Mouse (Mus musculus) fibroblast of lung, adult 2 months (primary cell): Measurements from ENCODE around the gene Tubgcp6.

ENCODE experiments used
- DNase-seq: peaks from one replicate; pipeline ENCODE4 v3.0.0-alpha.2; 2011; ENCODE audit warnings: low read depth

The Tubgcp6 gene

DNA sequence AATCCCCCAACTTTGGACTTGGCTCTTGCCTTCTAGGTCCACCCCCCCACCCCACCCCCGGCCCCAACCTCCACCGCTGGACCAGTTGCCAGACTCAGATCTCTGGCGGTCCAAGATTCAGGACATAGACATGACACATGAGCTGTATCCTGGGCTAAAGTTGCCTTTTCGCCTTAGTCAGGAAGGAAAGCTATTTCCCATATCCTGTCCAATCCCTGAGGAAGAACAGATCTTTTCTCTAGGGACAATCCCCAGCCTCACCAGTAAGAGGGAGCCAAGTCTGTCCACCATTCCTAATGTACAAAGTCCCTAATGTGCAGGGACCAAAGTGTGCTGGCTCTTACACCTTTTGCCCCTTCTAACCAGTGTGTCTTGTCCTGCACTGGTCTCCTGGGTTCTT lies 19.0 kb upstream of the Tubgcp6 start:
- DNase-seq, result no peak

DNA sequence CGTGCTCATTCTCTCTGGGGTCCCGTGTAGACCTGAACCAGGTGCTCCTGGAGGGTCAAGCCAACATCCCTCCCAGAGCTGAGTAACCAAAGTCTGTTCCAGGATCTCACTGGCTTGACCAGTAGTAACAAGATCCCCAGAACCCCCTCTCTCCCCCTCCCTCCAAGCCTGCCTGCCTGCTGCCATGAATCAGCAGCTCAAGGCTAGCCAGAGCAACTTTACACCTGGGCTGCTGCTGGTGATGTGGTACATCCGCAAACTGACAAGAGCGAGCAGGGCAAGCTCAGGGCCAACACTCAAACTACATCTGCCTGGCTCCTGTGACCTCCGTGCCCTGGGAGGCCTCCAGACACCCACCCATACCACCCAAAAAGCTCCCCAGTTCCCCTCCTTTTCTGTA lies 18.5 kb upstream of the Tubgcp6 start:
- no peak for DNase-seq

DNA sequence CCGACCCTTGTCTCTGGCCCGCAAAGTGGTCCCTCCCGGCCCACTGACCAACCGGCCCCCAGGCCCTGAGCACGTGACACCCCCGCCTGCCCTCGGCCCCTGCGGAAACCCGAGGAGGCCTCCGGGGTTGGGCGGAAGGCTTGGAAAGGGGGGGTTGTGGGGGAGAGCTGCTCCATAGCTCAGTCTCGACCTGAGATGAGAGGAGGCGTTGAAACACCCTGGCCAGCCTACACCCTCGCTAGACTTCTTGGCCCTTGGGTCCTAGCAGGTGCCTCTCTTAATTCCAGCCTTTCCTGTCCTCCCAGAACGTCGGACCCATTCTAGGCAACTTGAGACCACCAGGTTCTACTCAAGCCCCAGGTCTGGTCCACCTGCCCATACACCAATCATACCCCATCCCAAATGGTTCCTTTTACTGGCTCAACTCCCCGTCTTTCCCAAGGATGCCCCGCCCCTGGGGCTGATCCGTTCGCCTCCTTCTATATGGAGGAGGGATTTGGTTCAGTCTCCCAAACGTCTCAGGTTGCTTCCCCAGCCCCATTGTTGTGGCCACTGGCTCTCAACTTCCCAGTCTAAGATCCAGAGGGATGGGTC lies 17.8 kb upstream of the Tubgcp6 start, which contains the start of gene Mapk12:
Gene Mapk12, minus strand, starts transcription at position 45 of the 594 bp plus-strand sequence.
- DNase-seq, result no peak

DNA sequence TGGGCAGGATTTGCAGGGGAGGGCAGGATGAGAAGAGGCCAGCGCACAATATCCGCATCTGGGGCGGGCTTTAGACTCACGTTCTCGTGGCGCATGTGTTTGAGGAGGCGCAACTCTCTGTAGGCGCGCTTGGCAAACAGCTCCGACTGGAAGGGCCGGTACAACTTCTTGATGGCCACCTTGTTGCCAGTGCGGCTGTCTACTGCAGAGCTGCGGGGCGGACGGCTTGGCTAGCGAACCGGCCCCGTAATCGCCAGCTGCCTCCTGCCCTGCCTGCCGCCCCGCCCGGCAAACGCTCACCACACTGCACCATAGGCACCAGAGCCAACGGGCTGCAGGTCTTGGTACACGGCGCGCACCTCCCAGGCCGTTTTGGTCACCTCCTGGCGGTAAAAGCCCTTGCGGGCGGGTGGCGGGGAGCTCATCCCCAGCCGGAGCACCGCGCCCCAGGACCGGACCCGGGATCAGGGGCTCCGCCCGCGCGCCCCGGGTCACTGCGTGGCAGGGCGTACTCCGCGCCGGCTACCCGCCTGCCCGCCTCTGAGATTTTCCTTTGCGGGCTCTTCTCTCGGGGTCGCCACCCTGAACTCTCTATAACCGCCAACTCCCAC lies 17.2 kb upstream of the Tubgcp6 start:
- DNase-seq, result no peak

DNA sequence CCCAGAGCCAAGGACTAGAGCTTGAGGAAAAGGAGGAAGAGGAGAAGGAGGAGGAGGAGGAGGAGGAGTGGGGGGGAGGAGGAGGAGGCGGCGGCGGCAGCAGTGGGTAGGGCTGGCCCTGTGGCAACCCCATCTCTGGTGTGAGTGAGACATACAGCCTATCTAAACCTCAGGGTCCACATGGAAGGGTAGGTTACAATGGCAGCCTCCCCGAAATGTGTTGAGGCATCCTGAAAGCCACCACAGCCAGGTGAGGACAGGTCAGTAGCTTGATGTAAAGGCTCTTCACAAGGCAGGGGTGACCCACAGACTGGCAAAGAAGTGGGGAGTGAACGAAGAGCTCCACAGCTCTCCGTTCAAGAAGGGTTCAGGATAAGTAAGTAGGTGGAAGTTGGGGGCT lies 15.6 kb upstream of the Tubgcp6 start:
- DNase-seq, result no peak

DNA sequence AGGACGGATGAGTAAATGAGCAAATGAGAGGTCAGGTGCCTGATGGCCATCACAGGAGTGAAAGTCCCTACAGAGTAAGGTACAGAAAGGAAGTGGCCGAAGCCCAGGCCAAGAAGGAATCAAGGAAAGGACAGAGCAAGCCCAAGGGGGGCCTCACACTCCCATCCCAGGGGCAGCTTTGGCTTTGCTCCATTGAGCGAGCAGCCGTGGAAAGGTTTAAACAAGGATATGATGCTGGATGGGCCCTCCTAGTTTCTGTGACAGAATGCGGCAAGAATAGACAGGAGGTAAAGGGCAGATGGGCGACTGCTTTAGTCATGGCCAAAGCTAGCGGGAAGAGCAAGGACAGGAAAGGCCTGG lies 15.1 kb upstream of the Tubgcp6 start:
- DNase-seq, result no peak

DNA sequence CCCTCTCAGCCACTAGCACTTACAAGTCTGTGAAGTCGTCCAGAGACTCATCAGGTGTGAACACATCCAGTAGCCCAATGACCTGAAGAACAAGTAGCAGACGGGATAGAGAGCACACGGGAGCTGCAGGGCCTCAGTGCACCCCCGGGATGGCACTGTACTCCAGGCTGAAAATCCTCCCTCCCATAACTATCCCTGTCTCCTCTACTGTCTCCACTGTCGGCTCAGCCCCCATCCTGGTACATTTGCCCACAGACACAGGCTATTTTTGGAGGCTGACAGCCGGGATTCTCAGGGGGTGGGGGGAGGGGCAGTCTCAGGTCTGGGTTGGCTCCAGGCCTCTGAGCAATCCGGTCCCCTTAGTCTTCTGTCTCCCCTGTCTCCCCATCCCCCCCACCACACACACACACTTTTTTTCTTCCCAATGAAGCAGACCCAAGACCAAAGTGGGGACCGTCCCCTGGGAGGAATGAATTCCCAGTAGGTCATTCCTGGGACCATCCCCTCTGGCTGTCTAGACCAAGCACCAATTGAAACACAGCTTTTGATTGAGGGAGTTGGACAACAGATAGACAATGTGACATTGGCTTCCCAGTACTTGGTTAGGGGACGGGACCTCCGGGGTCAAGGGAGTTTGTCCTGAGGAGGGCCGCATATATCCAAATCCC lies 14.6 kb upstream of the Tubgcp6 start:
- no peak for DNase-seq

DNA sequence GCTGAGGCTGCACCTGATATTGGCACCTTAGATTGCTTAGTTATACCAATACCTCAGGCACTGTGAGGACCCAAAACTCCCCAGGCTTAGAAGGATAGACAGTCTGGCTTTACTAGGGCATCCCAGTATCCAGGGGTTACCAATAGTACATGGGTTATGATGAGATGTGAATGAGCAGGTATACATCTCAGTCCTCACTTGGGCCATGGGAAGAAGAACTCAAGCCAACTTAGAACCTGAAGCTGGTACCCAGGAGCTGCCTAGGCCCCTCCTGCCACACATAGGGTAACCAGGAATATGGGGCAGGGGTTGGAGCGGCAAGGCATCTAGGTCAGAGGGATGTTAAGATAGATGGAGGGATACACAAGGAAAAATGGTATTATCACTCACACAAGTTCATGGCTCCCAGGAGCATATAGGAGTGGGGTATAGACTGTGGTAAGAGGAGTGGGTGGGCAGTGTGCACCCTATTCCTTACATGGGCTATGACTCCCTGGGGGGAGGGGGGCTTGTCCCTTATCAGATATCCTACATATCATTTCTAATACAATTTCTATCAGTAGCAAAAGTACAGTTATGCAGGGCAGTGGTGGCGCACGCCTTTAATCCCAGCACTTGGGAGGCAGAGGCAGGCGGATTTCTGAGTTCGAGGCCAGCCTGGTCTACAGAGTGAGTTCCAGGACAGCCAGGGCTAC lies 13.7 kb upstream of the Tubgcp6 start:
- no peak for DNase-seq

DNA sequence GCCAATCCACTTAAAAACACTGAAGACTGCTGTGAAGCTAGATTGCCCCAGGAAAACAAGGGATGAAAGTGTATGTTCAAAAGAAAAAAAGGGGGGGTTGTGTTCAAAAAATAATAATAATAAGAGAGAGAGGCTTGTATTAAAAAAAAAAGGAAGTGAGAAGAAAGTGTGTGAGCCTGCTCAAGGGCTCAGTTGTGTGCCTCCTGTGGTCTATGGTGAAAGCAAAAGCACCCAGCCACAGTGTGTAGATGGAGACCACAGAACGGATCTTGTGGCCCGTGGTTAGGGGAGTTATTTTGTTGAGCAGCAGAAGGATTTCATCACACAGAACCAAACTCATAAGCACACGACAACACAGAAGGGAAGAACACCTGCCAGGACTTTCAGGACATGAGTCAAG lies 8.4 kb upstream of the Tubgcp6 start:
- DNase-seq, result no peak

DNA sequence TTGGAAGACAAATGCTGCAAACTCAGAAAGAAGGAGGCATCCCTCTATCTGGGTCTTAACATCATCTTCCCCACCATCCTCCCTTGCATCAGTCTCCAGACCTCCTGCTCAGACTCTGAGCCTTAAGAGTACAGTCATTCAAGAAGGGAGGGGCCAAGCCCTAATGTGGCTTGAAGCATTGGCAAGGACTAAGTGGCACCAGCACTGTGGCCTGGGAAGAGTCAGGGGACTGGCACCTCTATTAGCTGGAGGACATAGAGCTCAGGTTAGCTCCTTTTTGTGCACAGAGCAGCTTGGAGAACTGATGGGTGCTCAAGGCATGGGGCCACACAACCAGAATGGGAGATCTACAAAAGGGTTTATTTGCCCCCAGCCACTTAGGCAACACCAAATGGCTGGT lies 7.3 kb upstream of the Tubgcp6 start:
- DNase-seq, result no peak

DNA sequence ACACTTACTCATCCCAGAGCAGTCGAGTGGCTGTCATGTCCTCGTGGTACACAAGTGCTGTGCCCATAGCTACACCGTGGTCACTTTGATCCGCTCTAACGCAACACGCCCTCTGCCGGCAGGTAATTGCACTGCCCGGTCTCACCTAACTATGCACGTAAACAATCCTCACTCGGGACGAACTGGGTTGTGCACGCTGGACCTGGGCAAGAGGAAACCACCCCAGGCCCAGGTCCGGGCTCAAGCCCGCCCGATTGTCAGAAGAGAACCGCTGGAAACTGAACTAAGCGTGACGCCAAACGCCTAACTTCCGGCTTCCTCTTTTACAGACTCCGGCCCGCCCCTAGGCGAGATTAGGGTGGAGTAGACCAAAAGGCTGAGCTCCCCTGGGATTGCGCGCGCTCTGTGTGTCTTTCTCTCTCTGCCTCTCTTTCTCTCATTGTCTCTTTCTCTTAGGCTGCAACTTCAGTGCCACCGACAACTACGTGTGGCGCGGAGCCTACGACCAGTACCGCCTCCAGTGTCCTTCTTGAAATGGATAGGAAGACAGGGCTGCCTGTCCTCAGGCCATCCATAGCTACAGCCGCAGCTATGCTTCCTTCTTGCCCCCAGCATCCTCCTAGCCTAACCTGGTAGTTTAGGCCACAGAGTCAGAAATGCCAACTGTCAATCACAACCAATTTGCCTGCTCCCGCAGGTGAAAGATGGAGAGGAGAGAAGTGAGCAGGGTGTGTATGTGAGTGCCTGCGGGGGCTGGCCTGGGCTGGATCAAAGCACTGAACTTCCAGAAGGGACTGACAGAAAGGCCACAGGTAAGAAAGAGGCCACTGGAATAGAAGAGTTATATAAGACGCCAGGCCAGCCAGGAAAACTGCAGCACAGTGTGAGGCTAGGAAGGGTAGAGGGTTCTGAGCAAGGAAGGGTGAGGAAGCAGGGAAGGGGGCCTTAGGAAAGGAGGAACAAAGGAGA lies 5.8 kb upstream of the Tubgcp6 start, which contains the start of gene Hdac10:
Gene Hdac10, minus strand, starts transcription at position 319 of the 969 bp plus-strand sequence.
- DNase-seq, result peak; percentile 59

DNA sequence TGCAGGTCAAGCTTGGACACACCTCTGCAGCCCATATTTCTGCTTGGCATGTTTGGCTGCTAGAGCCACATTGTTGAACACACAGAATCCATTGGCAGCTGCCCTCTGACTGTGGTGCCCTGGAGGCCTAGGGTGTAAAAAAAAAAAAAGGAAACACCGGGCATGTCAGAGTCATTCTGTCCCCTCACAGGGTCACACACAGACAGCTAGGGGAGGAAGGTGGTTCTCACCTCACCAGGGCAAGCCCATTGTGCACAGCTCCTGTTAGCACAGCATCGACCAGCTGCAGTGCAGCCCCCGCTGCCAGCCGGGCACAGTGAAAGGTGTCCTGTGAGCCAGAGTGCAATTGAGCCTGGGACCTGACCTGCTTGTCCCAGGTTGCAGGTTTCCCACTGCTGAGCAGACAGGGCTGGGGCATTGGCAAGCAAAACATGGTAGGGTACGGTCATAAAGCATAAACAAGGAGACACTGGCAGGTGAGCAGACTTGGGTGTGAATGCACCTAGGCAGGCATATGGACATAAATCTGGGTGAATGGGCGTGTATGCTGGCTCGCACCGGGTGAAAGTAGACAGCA lies 4.5 kb upstream of the Tubgcp6 start:
- DNase-seq, result no peak

DNA sequence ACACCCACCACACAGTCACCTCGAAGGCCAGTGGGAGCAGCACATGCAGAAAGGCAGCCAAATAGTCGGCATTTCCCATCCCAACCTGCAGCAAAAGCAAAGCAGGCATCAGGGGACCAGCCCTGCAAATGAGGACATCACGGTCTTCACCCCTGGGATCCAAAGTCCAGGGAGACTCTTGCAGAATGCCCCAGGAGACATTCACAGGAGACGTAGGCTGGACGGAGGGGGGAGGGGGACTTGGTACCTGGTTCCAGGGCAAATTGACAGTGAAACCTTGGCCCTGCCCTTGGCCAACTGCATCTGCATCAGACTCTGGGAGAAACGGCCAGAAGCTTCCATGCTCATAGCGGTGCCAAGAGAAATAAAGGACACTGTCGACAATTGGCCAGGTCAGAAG lies 3.7 kb upstream of the Tubgcp6 start:
- no peak for DNase-seq

DNA sequence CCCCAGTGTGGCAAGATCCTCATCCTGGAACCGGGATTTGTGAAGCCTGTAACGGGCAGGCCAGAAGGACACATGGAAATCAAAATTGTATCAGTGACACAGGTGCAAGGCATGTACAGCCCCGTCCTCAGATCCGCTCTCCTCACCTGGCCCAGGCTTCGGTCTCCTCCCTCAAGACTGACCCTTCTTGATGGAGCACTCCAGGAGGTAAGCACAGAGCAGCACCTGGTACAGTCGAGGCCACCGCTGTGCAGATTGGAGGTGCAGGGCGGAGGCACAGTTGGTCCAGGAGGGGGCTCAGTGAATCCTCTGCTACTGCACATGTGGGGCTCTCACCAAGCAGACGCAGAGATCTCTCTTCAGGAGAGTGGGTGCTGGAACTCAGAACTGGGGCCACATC lies 2.4 kb upstream of the Tubgcp6 start:
- no peak for DNase-seq

DNA sequence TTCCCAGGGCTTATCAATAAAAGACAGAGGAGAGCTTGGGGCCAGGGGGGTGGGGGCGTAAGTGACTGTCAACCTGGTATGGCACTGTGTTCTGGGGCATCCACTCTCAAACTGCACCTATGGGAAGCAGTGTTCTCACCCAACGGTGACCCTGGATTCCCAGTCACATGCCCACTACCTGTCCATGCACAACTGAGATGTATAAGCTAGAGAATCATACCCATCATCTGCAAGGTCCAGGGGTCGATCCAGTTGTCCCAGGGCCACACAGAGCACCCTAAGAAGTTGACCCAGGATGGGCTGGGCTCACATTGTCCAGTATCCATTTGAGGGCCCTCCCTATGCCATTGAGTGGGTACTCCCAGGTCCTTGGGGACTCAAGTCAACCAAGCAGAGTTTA lies 1.4 kb upstream of the Tubgcp6 start:
- no peak for DNase-seq

DNA sequence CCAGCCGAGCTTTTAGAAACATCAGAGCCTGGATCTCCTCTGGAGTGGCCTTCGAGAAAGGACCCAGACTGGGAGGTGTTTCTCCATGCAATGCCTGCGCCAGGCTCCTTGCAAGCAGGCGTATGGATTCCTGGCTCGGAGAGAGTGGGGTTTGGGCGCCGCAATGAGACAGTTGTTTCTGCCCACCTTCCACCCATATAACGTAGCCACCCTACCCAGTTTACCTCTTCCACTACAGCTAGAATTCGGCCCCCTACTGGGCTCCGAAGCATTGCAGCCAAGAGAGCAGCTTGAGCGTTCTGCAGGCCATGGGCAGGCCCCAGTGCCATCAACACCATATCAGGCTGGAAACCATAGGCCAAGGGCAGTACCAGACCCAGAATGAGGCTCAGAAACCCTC lies 683 bp upstream of the Tubgcp6 start:
- no peak for DNase-seq

DNA sequence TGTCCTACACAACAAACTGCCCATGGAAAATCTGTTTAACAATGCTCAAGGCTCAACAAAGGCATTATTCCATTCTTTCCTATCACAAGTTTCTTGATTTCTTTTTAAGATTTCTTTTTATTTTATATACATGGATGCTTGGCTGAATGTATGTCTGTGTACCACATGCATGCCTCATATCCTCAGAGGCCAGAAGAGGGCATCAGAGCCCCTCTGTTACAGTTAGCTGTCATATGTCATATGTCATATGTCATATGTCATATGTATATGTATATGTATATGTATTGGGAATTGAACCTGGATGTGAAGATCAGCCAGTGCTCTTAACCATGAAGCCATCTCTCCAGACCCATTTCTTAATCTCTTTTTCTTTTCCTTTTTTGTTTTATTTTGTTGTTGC lies 4.9 kb downstream of the Tubgcp6 start:
- DNase-seq, result no peak

DNA sequence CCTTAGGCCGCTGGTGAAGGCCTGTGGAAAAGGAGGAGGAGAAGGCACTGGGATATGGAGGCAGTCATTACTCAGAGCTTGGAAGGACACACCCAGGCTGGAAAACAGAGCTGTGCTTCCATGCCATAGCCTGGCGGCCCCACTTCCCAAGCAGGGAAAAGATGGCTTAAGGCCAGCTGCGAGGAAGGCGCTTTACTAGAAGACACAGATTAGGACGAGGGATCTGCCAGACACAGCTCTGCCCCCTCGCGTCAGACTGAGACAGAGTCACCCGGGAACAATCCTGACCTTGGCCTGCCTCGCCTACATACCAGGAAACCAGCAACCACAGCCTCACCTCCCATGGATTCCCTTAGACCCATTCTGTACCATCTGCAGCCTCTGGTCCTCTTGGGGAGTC lies 12.8 kb downstream of the Tubgcp6 start:
- DNase-seq, result no peak

DNA sequence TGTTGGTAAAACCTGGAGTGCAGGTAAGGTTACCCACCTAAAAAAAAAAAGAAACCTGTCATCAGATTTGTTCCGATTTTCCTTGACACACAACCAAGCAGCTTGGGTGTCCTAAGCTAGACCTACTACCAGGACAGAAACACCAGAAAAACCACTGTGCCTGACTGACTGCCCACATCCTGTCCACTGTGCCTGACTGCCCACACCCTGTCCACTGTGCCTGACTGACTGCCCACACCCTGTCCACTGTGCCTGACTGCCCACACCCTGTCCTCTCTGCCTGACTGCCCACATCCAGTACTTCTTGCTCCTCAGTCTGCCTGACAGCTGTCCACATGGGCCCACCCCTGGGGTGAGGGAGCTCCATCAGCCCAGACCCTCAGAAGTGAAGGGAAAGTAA lies 15.9 kb downstream of the Tubgcp6 start:
- DNase-seq, result no peak

DNA sequence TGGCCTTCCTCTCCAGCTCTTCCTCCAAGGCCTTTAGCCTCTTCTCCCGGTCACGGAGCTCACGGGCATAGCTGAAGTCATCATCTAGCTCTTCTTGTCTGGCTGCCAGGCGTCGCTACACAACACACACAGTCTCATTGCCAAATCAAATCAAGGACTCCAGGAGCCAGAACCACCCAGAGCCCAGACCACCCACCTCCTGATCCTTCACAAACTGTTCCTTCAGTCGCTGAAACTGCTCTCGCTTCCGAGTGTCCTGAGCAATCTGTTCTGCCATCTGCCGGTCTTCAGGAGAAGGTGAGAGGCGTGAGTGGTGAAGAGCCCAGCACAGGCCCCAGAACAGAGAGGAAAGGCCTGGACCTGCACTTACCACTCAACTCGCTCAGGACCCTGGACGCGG lies 16.8 kb downstream of the Tubgcp6 start:
- no peak for DNase-seq

DNA sequence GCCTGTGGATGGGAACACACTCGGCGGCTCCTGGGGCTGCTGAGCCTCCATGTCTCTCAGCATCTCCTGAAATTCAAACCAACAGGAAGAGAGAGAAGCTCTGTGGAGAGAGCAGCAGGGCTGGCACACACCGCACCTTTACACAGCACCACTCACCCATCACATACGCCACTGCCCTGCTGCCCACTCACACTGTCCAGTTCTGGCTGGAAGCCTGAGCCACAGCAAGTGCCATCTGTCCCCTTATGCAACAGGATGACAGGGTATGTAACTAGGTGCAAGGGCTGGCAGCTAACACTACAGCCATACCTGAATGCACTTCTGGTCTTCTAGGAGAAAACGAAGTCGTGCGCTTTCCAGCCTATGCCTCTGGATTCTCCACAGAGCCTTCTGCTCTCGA lies 18.5 kb downstream of the Tubgcp6 start:
- DNase-seq, result no peak

DNA sequence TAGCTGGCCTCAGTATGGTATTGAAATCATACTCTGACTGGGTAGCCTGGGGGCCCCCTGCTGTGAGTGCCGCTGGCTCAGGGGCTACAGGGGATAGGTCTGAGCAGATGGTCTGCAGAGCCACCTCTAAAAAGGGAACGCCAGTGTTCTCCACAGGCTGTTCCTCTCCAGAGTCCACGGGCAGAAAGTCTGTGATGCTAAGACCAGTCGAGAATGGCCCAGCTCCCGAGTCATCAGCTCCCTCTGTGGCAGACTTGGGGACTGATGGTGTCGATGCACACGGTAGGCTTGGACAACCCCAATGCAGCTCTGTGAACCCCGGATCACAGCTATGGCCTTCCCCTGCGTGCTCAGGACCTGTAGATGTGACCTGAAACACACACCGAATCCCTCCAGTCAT lies 19.0 kb downstream of the Tubgcp6 start:
- no peak for DNase-seq
